34 mouse cellular contexts compared by ENCODE assay signal in genomic region chr6:73370901-73371300, GRCm38 (mm10).
"Had no signal": no experiment of that assay in that cellular context is flagged by ENCODE, and none has a peak within 500 bp of the region (broad histone marks: within the 10 kb centered on the region; RNA-seq: fewer than 3 reads in every experiment).

No protein-coding gene starts in this region.

- H3K4me3 ChIP-seq: heart, embryonic 12.5 days; heart, embryonic 13.5 days; heart, embryonic 15.5 days; hindbrain, embryonic 10.5 days; hindbrain, embryonic 12.5 days; hindbrain, embryonic 13.5 days; hindbrain, embryonic 15.5 days; intestine, embryonic 15.5 days; kidney, embryonic 15.5 days; layer of hippocampus, adult 2 months; left cerebral cortex, adult 2 months had no signal

- H3K27me3 ChIP-seq: hindbrain, embryonic 13.5 days; hindbrain, embryonic 15.5 days; intestine, embryonic 15.5 days had no signal

- ATAC-seq: hindbrain, embryonic 16.5 days; hindbrain, postnatal 0 days; inflammation-experienced regulatory T-cells, adult 6 months; intestine, embryonic 15.5 days; intestine, embryonic 16.5 days; intestine, postnatal 0 days had no signal

- H3K9ac ChIP-seq: heart, embryonic 12.5 days; heart, embryonic 13.5 days; heart, embryonic 15.5 days; hindbrain, embryonic 12.5 days; hindbrain, embryonic 13.5 days; hindbrain, embryonic 14.5 days; hindbrain, embryonic 15.5 days; intestine, embryonic 15.5 days; kidney, embryonic 15.5 days had no signal

- H3K27ac ChIP-seq: heart, embryonic 13.5 days; heart, embryonic 15.5 days; hindbrain, embryonic 10.5 days; hindbrain, embryonic 12.5 days; hindbrain, embryonic 13.5 days; hindbrain, embryonic 14.5 days; hindbrain, embryonic 15.5 days; hindbrain, postnatal 0 days; intestine, embryonic 15.5 days; kidney, embryonic 15.5 days; kidney, postnatal 0 days; layer of hippocampus, adult 2 months; left cerebral cortex, adult 2 months had no signal

- H3K36me3 ChIP-seq: heart, embryonic 12.5 days; heart, embryonic 13.5 days; heart, embryonic 15.5 days; hindbrain, embryonic 10.5 days; hindbrain, embryonic 12.5 days; hindbrain, embryonic 13.5 days; hindbrain, embryonic 15.5 days; intestine, embryonic 15.5 days; kidney, embryonic 15.5 days had no signal

- H3K4me1 ChIP-seq: heart, embryonic 12.5 days; heart, embryonic 15.5 days; intestine, embryonic 15.5 days had no signal

- H3K4me2 ChIP-seq: heart, embryonic 12.5 days; heart, embryonic 13.5 days; heart, embryonic 15.5 days; hindbrain, embryonic 12.5 days; hindbrain, embryonic 13.5 days; hindbrain, embryonic 14.5 days; hindbrain, embryonic 15.5 days; intestine, embryonic 15.5 days; kidney, embryonic 15.5 days had no signal

- H3K9me3 ChIP-seq: heart, embryonic 12.5 days; heart, embryonic 13.5 days; heart, embryonic 15.5 days; hindbrain, embryonic 10.5 days; hindbrain, embryonic 12.5 days; hindbrain, embryonic 13.5 days; hindbrain, embryonic 15.5 days; intestine, embryonic 15.5 days; kidney, embryonic 15.5 days had no signal

- DNase-seq: heart, postnatal 10 days; heart, postnatal 14 days; heart, postnatal 36 days; heart, postnatal 4 days; kidney, adult 11 months; kidney, adult 18-20 months; kidney, adult 2 months; kidney, adult 8-10 months; kidney, adult 9 months; kidney, postnatal 10 days; kidney, postnatal 14 days; kidney, postnatal 25 days; kidney, postnatal 36 days; kidney, postnatal 4 days; layer of hippocampus, adult 9-11 months; layer of hippocampus, postnatal 36 days had no signal
